Mouse (Mus musculus) induced T-regulatory cell, adult 2 months (primary cell): ENCODE measurements around the gene Cdyl.
A peak's percentile ranks its signal among the peaks of the same experiment; 100 is the strongest.
"Not testable (repeated sequence)": the region's sequence is repeated elsewhere in the genome, so short reads cannot be mapped to it uniquely, and the experiment has no call there.

Experiments
- DNase-seq: peaks from one replicate; pipeline ENCODE4 v3.0.0-alpha.2; 2012; ENCODE audit warnings: low read depth

The Cdyl gene

DNA sequence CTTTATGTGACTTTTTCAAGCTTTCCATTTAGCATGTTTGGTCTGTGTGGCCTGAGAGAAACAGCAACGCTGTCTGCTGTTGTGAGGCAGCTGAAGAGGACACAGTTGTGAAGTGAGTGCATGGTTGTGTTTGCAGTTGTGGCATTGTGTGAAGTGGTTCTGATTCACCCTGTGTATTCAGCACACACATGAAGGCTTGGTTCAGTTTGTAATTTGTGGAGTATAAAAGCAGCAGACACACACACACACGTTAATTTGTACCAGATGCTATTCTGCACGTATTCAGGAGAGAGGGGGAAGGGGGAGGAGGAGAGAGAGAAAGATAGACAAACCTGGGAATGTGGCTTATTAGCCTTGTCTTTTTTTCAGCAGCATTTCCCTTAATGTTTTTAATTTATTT is 146.1 kb downstream of the Cdyl start:
- no peak for DNase-seq

DNA sequence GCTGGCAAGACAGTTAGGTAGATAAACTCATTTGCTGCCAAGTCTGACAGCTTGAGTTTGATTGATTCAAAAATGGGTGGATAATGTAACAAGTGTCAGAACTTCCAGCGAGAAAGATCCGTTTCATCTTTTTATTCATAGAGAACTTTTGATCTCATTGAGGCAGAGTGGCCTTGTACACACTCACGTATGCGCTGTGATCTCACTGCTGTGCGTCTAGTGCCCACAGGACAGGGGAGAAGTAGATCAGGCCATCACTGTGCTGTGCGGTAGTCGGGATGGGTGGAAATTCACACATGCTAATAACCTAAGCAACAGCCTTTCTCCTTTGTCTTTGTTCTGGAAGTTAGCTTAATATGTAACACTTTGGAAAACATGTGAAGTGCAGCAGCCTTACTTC is 146.5 kb downstream of the Cdyl start:
- DNase-seq, result no peak

DNA sequence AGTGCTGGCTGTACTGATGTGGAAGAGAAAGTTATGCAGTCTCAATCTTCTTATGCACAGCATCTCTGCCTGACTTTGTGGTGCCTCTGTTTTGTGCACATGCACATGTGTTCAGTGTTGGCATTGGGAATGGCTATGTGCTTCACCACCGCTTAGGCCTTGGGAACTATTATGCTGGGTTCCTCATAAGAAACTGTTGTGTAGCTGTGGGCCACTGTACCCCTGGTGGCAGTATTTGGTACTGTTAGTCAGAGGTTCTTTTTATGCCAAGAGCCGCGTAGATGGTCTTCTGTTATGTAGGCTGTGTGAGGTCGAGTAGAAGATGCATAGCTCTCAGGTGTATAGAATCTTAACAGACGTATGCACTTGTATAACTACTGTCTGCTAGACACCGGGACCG is 147.4 kb downstream of the Cdyl start:
- peak; percentile 27 for DNase-seq

DNA sequence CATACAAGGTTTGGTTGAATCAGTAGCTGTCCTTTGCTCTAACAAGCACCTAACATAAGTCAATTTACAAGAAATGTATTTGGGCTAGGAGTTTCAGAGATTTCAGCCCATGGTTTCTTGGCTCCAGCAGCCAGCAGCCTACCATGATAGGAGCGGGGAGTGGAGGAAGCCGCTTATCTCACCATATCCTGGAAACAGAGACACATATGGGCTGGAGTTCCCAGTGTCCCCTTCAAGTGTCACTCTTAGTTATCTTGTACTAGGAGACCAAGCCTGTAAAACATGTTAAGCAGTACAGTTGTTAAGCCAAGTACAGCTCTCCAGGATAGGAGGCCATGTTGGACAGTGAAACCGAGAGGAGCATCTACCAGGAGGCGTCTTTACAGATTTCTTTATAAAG is 147.9 kb downstream of the Cdyl start:
- DNase-seq, result no peak

DNA sequence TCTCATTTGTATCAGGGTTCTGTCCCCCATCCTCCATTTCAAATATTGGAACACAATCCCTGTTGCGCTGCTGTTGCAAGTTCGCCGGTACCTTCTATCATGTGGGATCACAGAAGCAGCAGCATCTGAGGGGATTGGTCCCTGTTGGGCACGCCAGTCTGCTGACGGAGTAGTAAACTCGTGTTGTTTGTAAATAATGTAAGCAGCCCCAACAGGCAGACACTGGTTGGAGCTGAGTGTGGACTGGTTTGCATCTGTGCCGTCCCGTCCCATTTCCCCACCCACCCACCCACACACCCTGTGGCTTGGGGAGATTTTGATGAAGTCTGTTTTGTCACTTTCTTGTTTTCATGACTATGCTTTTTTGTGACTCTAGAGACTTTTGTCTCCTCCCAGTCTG is 148.3 kb downstream of the Cdyl start:
- DNase-seq, result peak; percentile 39

DNA sequence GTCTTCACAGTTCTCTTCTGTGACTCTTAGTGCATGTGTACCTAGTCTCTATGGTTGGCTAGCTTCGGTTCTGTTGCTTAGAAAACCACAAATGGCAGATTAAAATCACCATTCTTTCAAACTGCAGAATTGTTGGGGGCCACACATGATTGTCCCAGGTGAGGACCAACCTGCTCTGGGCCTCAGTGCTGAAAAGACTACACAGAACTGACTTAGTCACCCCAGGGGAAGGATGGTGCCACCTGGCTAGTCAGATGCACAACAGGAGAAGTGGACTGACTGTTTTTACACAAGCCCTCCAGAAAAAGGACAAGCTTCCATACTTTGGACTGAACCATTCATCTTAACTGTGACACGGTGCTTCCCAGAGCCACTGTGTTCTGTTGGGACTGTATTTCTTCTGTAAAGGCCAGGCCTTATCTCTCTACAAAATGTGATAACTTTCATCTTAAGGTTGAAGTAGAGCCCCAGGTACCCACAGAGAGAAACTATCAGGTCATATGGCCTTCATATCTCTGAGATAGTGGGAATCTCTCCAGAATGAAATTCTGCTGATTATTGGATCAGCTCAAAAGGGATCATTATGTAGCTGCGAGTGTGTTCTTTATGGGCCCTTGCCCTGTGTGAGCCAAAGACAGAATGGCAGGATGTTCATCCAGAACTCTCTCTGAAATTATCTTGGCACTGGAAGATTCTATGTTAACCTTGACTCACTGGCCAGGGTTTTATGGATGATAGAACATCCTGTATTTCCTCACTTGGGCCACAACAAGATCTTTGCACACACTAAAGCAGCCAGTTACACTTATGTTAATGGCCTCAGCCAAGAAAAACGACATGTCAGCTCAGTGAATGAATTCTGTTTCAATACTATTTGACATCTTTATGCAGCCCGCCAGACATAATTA is 149.9 kb downstream of the Cdyl start:
- DNase-seq, result no peak

DNA sequence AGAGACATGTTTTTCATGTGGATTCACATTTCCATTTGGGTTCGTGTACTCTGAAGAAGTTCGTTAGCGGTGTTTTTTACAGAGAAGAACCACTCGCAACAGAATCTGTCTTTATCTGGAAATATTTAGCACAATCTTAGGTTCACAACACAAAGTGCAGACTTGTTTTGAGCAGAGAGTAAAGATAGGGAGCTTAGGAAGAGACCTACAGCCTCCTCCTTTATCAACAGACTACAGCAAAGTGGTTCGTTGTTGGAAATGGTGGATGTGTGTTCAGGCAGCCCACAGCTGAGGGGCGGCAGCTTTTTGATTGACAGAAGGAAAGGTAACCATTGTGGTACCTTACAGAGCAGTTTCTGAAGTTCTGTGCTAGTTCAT is 150.5 kb downstream of the Cdyl start:
- no peak for DNase-seq

DNA sequence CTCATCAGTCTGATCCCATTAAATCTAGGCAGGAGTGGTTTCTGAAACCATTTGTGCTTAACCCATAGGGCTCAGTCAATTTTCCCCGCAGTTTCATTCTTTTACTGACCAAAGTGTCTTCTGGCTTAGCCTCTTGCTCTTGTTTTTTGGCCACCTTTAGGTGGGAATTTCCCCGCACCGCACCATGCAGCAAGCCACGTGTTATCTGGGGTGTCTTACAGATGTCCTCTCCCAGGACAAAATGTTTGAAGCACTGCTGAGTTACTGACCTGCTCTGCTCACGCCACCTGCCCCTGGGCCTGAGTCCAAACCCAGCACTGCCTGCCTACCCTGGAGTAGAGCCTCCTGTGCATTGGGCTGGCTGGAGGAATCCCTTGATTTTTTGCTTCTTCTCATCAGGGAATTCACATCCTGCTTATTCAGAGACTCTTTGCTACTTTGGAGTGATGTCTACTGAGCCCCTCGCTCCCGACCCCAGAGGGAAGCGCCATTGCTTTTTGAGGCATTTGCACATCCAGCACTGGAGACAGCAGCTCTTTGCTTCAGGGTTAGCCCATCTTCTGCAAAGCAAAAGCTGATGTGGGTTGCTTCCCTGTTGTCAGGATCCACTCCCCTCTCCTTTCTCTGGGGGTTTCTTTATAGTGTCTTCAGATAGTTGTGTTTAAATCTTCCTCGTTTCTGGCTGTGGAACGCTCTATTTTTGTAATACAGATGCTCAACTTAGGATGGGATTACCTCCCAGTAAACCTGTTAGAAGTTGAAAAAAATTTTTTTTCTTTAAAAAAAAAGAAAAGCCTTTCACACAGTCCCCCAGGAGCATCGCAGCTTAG is 151.9 kb downstream of the Cdyl start:
- DNase-seq, result no peak

DNA sequence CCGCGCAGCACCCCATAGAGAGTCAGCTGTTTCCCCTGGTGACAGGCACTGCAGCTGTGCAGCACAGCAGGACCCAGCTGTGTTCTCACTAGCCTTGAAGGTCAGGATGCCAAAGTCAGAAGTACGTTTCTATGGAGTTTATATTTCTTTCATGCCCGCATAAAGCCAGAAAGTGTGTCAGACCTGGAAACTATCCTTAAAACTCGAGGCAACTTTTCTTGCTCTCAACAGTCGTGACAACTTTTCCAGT is 152.5 kb downstream of the Cdyl start:
- DNase-seq, result no peak

DNA sequence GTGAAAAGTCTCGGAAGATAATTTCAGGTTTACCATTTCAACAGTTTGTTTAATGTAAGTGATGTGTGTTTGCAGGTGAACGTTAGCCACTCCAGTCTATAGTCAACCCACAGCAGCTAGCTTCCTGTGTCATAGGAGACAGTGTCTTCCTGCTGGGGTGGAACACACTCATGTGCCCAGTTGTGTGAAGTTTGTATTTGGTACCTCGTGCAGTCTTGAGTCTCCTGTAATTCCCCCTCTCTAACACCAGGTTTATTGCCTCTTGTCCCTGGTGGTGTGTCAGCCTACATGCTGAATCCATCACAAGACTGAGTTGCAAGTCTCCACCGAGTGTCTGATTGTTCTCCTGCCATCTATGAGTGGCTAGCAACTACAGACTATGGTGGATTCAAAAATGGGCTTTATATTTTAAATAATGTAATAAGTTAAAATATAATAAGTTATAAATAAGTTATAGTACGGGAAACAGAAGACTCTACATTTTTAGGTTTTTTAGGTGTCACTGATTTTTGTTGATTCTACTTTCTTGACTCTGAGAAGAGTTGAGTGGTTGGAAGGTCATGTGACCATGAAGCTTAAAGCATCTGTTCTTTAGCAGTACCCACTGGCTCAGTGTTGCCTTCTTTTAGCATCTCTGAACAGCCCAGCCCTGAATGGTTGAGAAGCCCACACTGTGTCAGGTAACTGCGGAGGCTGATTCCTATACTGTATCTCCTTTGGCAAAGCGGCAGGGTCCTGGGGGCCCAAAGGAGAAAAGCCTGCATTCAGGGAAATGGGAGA is 153.9 kb downstream of the Cdyl start:
- DNase-seq, result peak; percentile 29

DNA sequence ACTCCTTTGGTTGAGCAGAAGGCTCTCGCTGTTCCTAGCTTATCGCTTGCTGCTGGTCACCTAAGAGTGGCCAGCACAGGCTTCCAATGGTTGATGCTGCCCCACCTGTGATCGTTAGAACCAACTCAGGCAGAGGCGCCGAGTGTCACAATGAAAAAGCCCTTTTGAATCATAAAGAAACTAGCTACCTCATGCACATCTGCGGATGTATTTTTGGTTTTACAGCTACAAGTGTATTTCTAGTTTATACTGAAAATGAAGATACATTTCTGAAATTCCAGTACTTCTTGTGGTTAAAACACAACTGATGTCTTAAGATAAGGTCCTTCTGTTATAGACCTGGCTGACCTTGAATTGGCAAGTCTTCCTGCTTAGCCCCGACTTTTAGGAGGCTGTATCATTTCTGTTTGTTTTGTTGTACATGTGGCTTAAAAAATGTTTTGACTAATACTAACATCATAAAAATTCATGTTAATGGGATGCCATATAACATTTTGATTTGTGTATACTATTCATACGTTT is 155.6 kb downstream of the Cdyl start:
- DNase-seq, result peak; percentile 47

DNA sequence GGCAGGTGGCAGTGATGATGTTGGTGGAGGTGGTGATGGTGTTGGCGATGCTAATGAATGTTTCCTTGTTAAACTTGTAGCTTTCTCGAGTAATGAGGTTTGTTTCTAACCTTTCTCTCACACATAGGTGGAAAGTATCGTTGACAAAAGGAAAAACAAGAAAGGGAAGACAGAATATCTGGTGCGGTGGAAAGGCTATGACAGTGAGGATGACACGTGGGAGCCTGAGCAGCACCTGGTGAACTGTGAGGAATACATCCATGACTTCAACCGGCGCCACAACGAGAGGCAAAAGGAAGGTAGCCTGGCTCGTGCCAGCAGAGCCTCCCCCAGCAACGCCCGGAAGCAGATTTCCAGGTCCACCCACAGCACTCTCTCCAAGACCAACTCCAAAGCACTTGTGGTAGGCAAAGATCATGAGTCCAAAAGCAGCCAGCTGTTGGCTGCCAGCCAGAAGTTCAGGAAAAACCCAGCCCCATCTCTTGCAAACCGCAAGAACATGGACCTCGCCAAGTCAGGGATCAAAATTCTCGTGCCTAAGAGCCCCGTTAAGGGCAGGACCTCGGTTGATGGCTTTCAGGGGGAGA is 156.2 kb downstream of the Cdyl start:
- DNase-seq, result no peak

DNA sequence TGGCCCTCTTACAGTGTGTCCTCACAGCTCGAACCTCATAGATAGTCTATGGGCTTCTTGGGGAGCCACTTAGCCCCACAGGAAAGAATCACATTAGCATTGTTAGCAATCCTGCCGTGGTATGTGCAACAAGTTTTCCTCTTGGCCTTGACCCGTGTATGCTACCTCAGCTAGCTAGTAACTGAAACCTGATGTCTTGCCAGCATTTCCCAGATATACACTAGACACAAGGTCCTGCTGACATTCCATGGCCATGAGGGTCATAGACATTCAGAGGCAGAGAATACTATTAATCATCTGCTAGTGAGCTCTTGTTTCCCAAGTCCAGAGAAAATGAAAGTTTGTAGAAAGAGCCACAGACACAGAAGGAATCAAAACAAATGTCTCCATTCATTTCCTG is 158.0 kb downstream of the Cdyl start:
- no peak for DNase-seq

DNA sequence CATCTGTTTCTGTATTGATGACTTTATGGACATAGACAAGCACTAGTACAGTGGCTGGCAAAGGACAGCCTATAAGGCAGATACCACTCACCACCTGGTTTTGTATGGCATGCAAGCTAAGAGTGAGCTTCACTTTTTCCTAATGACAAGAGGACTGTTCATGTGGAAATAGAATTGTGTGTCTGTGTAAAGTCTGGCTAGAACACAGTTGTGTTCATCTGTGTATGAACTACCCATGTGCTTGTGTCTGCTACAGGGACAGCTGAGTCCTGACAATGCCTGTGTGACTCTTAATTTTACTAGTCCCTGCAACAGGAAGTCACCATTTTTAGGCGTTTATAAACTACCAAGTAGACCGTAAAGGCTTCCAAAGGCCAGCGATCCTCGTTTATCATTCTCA is 158.4 kb downstream of the Cdyl start:
- no peak for DNase-seq

DNA sequence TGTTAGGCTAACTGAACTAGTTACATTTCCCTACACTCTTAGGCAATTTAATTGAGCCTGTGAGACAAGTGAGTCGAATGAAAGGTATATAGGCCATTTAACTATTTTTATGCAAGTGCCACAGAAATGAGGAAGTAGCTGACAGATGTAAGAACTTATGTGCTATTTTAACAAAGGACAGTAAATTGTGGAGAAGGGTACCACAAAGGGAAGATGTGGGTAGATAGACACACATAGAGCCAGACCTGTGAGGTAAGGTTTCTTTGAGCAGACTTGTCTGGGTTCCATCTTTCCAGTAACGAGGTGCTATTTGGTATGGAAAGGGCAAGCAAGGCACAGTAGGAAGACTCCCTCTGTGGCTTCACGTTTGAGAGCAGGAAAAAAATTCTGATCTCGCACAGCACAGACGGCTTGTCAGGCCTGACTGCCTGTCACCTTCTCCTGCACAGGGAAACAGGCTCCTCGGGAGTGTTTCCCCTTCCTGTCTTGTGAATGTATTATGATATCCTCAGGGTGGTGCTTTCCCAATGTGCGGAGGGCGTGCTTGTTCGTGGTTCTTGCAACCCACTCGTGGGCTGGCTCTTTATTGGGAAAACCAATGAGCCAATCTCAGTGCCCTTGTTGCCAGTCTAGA is 162.3 kb downstream of the Cdyl start:
- no peak for DNase-seq

DNA sequence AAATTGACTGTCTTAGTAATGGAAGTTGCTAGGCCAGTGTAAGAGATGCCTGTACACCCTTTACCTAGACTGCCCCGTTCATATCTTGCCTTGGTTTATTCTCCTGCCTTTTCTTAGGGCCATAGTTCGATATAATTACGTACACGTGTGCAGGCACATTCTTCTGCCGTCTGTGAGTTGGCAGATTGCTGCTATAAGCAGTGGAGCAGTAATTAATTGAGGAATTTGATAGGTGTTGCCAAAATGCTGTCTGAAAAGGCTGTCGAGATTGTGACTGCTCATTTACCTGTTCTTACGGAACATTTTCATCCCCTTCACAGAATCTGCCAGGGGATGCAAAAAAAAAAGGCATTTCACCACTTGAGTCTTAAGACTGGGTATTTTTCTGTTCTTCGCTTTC is 163.2 kb downstream of the Cdyl start:
- no peak for DNase-seq

DNA sequence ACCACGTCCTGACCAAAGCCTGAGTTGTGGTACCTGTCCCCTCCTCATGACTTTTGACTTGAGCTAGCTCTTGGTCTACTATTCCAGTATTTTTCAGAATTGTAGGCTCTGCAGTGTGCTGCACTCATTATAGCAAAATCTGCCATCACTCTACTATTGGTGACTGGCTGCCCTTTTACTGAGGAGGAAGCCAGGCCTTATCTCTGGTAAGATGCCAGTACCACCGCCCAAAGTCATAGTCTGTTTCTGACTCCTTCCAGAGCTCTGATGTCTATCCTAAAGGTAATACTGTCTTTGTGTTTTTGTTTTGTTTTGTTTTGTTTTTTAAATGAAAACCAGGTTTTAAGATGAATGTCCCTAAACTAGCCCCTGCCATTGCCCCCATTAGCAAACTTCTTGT is 166.0 kb downstream of the Cdyl start:
- no peak for DNase-seq

DNA sequence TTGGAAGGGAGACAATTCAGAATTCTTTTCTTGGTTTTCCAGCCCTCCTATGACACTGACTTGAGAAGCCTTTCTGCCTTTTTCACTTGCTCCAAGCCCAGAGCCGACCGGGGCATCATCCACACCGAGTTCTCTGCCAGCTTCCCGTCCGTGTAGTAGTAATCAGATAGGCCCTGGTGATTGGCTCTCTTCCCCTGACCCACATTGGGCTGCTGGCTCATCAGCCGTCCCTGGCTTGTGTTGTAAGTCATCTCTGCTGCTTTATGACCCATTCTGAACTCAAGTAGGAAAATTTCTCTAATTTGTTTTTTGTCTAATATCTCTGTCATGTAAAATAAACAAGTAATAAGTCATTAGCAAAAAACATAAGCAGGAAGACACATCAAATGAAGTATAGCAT is 173.0 kb downstream of the Cdyl start:
- no peak for DNase-seq

DNA sequence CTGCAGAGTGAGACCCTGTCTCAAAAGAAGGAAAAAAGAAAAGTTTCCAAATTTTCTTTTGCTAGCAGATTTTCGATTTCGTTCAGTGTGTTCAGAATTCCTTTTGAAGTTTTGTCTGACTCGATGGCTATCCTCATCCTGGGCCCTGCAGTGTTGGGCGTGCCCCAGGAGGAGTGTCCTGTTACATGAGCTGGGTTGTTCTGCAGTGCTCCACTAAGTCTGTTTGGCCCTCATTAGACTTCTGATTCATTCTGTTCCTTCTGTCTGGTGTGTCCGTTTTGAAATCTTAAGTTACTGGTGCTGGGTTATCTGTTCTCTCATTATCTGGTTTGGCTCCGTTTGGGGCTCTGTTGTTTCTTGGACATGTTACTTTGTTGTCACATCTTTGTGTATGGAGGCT is 174.3 kb downstream of the Cdyl start:
- no peak for DNase-seq

DNA sequence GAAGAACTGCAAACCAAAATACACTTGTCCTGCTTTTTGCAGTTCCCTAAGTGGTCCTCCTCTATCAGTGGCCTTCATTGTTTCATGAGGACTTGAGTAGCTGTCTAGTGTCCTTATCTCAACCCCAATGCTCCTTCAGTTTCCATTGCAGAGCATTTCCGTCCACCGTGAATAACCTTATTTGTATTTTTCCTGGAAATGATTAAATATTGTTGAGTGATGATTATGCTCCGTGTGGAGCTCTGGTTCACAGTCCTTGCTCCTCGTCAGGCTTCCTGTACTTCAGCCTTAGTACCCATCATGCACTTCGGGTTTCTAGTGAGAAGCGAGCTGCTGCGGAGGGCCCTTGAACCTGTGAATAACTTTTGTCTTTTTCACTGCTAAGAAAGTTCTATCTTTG is 176.0 kb downstream of the Cdyl start:
- no peak for DNase-seq

DNA sequence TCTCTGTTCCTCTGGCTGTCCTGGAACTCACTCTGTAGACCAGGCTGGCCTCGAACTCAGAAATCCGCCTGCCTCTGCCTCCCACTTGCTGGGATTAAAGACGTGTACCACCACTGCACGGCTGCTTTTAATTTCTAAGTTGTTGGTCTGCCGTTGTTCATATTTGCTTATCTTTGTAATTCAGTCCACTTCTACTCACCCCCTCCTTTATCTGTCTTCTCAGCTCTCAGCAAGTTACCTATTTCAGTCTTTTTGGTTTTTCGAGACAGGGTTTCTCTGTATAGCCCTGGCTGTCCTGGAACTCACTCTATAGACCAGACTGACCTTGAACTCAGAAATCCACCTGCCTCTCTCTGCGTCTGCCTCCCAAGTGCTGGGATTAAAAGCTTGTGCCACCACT is 176.9 kb downstream of the Cdyl start:
- DNase-seq, result not testable (repeated sequence)

DNA sequence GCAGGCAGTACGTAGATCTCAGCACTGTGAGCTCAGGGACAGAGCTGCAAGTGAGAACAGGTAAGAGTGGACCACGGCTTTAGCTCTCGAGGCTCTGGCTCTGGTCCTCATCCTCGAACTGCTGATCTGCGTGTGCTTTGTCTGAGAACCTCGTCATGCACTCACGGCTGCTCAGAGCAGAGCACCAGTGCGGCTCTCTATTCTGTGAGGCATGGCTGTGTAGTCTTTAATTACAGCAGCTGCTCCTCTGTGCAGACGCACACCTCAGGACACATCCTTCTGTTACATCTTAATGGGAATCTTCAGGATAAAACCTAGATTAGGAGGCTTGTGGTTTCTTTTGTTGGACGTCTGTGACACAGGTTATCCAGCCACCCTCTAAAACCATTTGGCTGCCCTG is 180.5 kb downstream of the Cdyl start:
- no peak for DNase-seq
